Mouse (Mus musculus) ES-E14 (cell line): ENCODE data around the gene Siglech. TPM values are rescaled to one million over a fixed set of nuclear protein-coding genes. Genes with fewer than 3 reads are reported as not detected.

ENCODE experiments used
- DNase-seq: peaks from one replicate; pipeline ENCODE4 v3.0.0-alpha.2; 2013; ENCODE audit warnings: low read depth, low spot score
- H3K27ac ChIP-seq: 2 replicates; pipeline ENCODE4 v1.5.1; 2012; ENCODE audit warnings: low read depth, mild to moderate bottlenecking, low read length, moderate library complexity, mixed read lengths; ENCODE audit not compliant: poor library complexity, insufficient read depth, severe bottlenecking
- H3K36me3 ChIP-seq: 2 replicates; pipeline ENCODE4 v1.6.1; 2012; ENCODE audit warnings: mild to moderate bottlenecking, low read length, moderate library complexity, mixed read lengths; ENCODE audit not compliant: control insufficient read depth, poor library complexity, insufficient read depth, severe bottlenecking
- H3K4me1 ChIP-seq, 2 experiments: fragments of 150-350 bp in 1 of 2; sonication (generic) in 1 of 2; 2 replicates each; pipeline ENCODE4 v1.6.1; 2012; ENCODE audit warnings: low read length in 2 of 2, mild to moderate bottlenecking in 1 of 2, mixed read lengths in 1 of 2; ENCODE audit not compliant: control insufficient read depth in 2 of 2, insufficient read depth in 2 of 2, poor library complexity in 1 of 2
- H3K4me3 ChIP-seq, 2 experiments: fragments of 150-350 bp in 1 of 2; sonication (generic) in 1 of 2; 2 replicates each; pipeline ENCODE4 v1.5.1; 2012; ENCODE audit warnings: low read length in 2 of 2, low read depth in 1 of 2, mild to moderate bottlenecking in 1 of 2, mixed read lengths in 1 of 2; ENCODE audit not compliant: insufficient read depth in 1 of 2, poor library complexity in 1 of 2, severe bottlenecking in 1 of 2
- H3K9ac ChIP-seq: 2 replicates; pipeline ENCODE4 v1.6.1; 2012; ENCODE audit warnings: low read depth, mild to moderate bottlenecking, low read length, mixed read lengths; ENCODE audit not compliant: poor library complexity, insufficient read depth, severe bottlenecking
- H3K9me3 ChIP-seq: fragments of 150-350 bp; sonication (generic); 2 replicates; pipeline ENCODE4 v1.6.1; 2012; ENCODE audit warnings: low read depth, mild to moderate bottlenecking, low read length; ENCODE audit not compliant: control insufficient read depth, insufficient read depth
- CHD2 ChIP-seq: IDR thresholded peaks from 2 replicates; pipeline ENCODE4 v1.6.1; 2014; ENCODE audit warnings: mild to moderate bottlenecking, low read depth, low read length, inconsistent platforms
- HCFC1 ChIP-seq: IDR thresholded peaks from 2 replicates; pipeline ENCODE4 v1.6.1; 2012; ENCODE audit warnings: low read length, inconsistent platforms, borderline replicate concordance; ENCODE audit not compliant: insufficient read depth
- MAFK ChIP-seq: IDR thresholded peaks from 2 replicates; pipeline ENCODE4 v1.6.1; 2014; ENCODE audit warnings: mild to moderate bottlenecking, low read depth, low read length, inconsistent platforms; ENCODE audit not compliant: insufficient read depth
- ZC3H11A ChIP-seq: IDR thresholded peaks from 2 replicates; pipeline ENCODE4 v1.6.1; 2012; ENCODE audit warnings: low read depth, mild to moderate bottlenecking, inconsistent platforms, low read length, borderline replicate concordance
- ZNF384 ChIP-seq: IDR thresholded peaks from 2 replicates; pipeline ENCODE4 v1.6.1; 2012; ENCODE audit warnings: low read depth, low read length, inconsistent platforms
- in situ Hi-C, 2 experiments: fragments of 600-800 bp; cut with MboI; formaldehyde crosslinking; loops; one replicate each; pipeline ENCODE4 v1.15.1; 2025; ENCODE audit warnings: low sequenced_read_pairs in 2 of 2, inconsistent platforms in 1 of 2; ENCODE audit not compliant: unreplicated experiment in 2 of 2
- total RNA-seq: library from RNA; depleted of rRNA; stranded (reverse); fragments of 300-350 nt; gene quantifications from 2 replicates; pipeline ENCODE4 v1.2.3, GENCODE M21; 2012; rRNA removed

Gene Siglech
- not detected in 2 replicates for total RNA-seq

- Histone ChIP-seq H3K9ac (no peak within 1 kb of the TSS), H3K27ac (no peak within 1 kb of the TSS), H3K4me3 (no peak within 1 kb of the TSS), H3K4me1 (peaks cover 0 to 3% of the 10 kb centered on the region in 2 experiments; a peak in 1 of 4 replicates), H3K9me3 (no peaks in the 10 kb centered on the region), H3K36me3 (no peaks in the 10 kb centered on the region)
- TF ChIP-seq HCFC1 = no peak
- no peak for TF ChIP-seq CHD2
- TF ChIP-seq MAFK = no peak
- TF ChIP-seq ZNF384 = no peak
- TF ChIP-seq ZC3H11A = no peak
- DNase-seq = peak; percentile 16
- in situ Hi-C loops = no loop called here
These were observed at the start of gene Siglech for GRCm38 (mm10) chr7:55767926-55768325. Siglech (plus strand) TSS chr7:55768178.

GRCm38 (mm10) chr7:55722673-55723072, 45.3 kb upstream of the Siglech start:
- TF ChIP-seq MAFK (no peak), ZNF384 (no peak), ZC3H11A (no peak), HCFC1 (no peak), CHD2 (no peak)
- no peak overlapping the region for H3K27ac ChIP-seq

GRCm38 (mm10) chr7:55728903-55729302, 39.1 kb upstream of the Siglech start:
- TF ChIP-seq MAFK = no peak
- TF ChIP-seq CHD2 = no peak
- in situ Hi-C loops = no loop called here
- H3K9ac ChIP-seq = no peak overlapping the region
- no peak overlapping the region for H3K27ac ChIP-seq
- no peaks in the 10 kb centered on the region for H3K36me3 ChIP-seq
- no peak for DNase-seq
- H3K9me3 ChIP-seq = no peaks in the 10 kb centered on the region
- no peak overlapping the region for H3K4me3 ChIP-seq
- H3K4me1 ChIP-seq = no peaks in the 10 kb centered on the region

More at GRCm38 (mm10) chr7:55722673-55723072, 45.3 kb upstream of the Siglech start:
- Histone ChIP-seq H3K4me3 (no peak overlapping the region), H3K9me3 (no peaks in the 10 kb centered on the region), H3K4me1 (no peaks in the 10 kb centered on the region), H3K36me3 (no peaks in the 10 kb centered on the region), H3K9ac (no peak overlapping the region)
- in situ Hi-C loops = no loop called here
- DNase-seq = no peak

GRCm38 (mm10) chr7:55734483-55734882, 33.5 kb upstream of the Siglech start:
- Histone ChIP-seq H3K27ac (no peak overlapping the region), H3K36me3 (no peaks in the 10 kb centered on the region), H3K9ac (no peak overlapping the region), H3K9me3 (no peaks in the 10 kb centered on the region), H3K4me1 (no peaks in the 10 kb centered on the region), H3K4me3 (no peak overlapping the region)
- in situ Hi-C loops = no loop called here
- DNase-seq = no peak
- TF ChIP-seq HCFC1 (no peak), MAFK (no peak), CHD2 (no peak), ZNF384 (no peak)

- Histone ChIP-seq H3K9ac (no peak overlapping the region), H3K36me3 (no peaks in the 10 kb centered on the region), H3K4me1 (no peaks in the 10 kb centered on the region), H3K9me3 (no peaks in the 10 kb centered on the region), H3K27ac (no peak overlapping the region), H3K4me3 (no peak overlapping the region)
- no peak for TF ChIP-seq CHD2
- peak; percentile 9; the same call in 1 of the 2 replicates for TF ChIP-seq ZC3H11A
- in situ Hi-C loops = no loop called here
- no peak for DNase-seq
These were observed 30.7 kb upstream of the Siglech start for GRCm38 (mm10) chr7:55737125-55737912.
